Mouse (Mus musculus): ENCODE measurements around the gene Tmem185b.

DNA sequence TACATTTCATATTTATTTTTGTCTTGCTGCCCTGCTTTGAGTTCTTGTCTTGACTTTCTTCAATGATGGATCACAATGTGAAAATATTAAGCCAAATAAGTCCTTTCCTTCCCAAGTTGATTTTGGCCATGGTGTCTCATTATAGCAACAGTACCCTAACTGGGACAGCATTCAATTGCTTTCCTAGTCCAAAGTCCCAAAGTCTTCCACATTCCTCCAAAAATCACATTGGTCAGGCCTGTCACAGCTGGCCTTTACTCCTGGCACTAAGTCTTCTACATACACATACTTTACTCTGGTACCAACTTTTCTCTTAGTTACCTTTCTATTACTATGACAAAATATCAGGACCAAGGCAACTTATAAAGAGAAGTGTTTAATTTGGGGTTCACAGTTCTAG is 7.2 kb upstream of the Tmem185b start:
- TF ChIP-seq CTCF (IDR thresholded peaks at IDR 0.05; ENCODE audit: low read depth, low read length) (no peak), TAL1 (conservative IDR thresholded peaks at IDR 0.05; ENCODE audit: low read depth, low read length) (no peak), GATA1 (IDR thresholded peaks at IDR 0.05; ENCODE audit: borderline replicate concordance, low read length) (no peak), GATA2 (IDR thresholded peaks at IDR 0.05; ENCODE audit: borderline replicate concordance, low read depth, low read length) (no peak), POLR2AphosphoS5 (IDR thresholded peaks at IDR 0.05; ENCODE audit: insufficient replicate concordance, low read depth, low read length) (no peak)

Data from G1E (cell line).